Mouse (Mus musculus) small intestine, adult 2 months (tissue): ENCODE data around the gene Lsamp. TPM values are rescaled to one million over a fixed set of nuclear protein-coding genes. Genes with fewer than 3 reads are reported as not detected.

Source experiments
- H3K27ac ChIP-seq: fragments of 200-500 bp; 2 replicates; pipeline ENCODE4 v1.5.1; 2012; ENCODE audit warnings: low read depth, low read length, control low read depth, inconsistent platforms; ENCODE audit not compliant: insufficient read depth
- H3K27me3 ChIP-seq: fragments of 200-500 bp; 2 replicates; pipeline ENCODE4 v1.6.1; 2012; ENCODE audit warnings: mild to moderate bottlenecking, moderate library complexity, low read length, inconsistent platforms; ENCODE audit not compliant: control insufficient read depth, insufficient read depth
- H3K36me3 ChIP-seq: fragments of 200-500 bp; 2 replicates; pipeline ENCODE4 v1.6.1; 2012; ENCODE audit warnings: mild to moderate bottlenecking, low read length, control low read depth, inconsistent platforms; ENCODE audit not compliant: control insufficient read depth, insufficient read depth
- H3K4me1 ChIP-seq: fragments of 200-500 bp; 2 replicates; pipeline ENCODE4 v1.6.1; 2012; ENCODE audit warnings: low read length, inconsistent platforms, mixed read lengths; ENCODE audit not compliant: control insufficient read depth, insufficient read depth, insufficient read length
- H3K4me3 ChIP-seq: fragments of 200-500 bp; 2 replicates; pipeline ENCODE4 v1.5.1; 2012; ENCODE audit warnings: low read depth, mild to moderate bottlenecking, control low read depth, inconsistent platforms, low read length, moderate library complexity
- CTCF ChIP-seq: fragments of 200-500 bp; IDR thresholded peaks from 2 replicates; pipeline ENCODE4 v1.5.1; 2012; ENCODE audit warnings: low read depth, mild to moderate bottlenecking, control low read depth, inconsistent platforms, low read length, moderate library complexity, mixed read lengths; ENCODE audit not compliant: insufficient replicate concordance, insufficient read length; ENCODE audit errors: extremely low read depth
- POLR2A ChIP-seq: fragments of 200-500 bp; IDR thresholded peaks from 2 replicates; pipeline ENCODE4 v1.6.1; 2012; ENCODE audit warnings: low read depth, mild to moderate bottlenecking, control low read depth, inconsistent platforms, low read length, moderate library complexity
- WGBS: fragments of 180-500 bp; shearing (Covaris S2); methylation state at CpG from one replicate; pipeline ENCODE4 v1.1.7; 2018; 5-methylcytosine and 5-hydroxymethylcytosine counted together
- polyA plus RNA-seq: library from polyadenylated mRNA; depleted of rRNA; stranded (reverse); fragments of >200 nt; gene quantifications from 2 replicates; pipeline ENCODE4 v1.2.3, GENCODE M21; 2012

Gene Lsamp
- polyA plus RNA-seq, 1 experiment = 0.08 TPM

GRCm38 (mm10) chr16:41701790-41702428 lies 1717.7 kb downstream of the Lsamp start:
- H3K27me3 ChIP-seq = no peaks in the 10 kb centered on the region
- WGBS = 77% methylated on average over 5 of the region's 5 CpGs
- no peak overlapping the region for H3K4me3 ChIP-seq
- H3K27ac ChIP-seq = no peak overlapping the region
- TF ChIP-seq POLR2A (no peak), CTCF (no peak)
- H3K36me3 ChIP-seq = no peaks in the 10 kb centered on the region
- H3K4me1 ChIP-seq = no peaks in the 10 kb centered on the region

GRCm38 (mm10) chr16:41728900-41729585 lies 1744.9 kb downstream of the Lsamp start:
- H3K4me3 ChIP-seq = no peak overlapping the region
- no peaks in the 10 kb centered on the region for H3K27me3 ChIP-seq
- 89% methylated on average over 9 of the region's 9 CpGs for WGBS
- TF ChIP-seq CTCF = no peak
- no peak for TF ChIP-seq POLR2A
- H3K4me1 ChIP-seq = no peaks in the 10 kb centered on the region
- H3K36me3 ChIP-seq = no peaks in the 10 kb centered on the region
- H3K27ac ChIP-seq = no peak overlapping the region

- no peaks in the 10 kb centered on the region for H3K4me1 ChIP-seq
- no peak overlapping the region for H3K27ac ChIP-seq
- no peaks in the 10 kb centered on the region for H3K27me3 ChIP-seq
- WGBS = 85% methylated on average over 1 of the region's 1 CpGs
- H3K4me3 ChIP-seq = no peak overlapping the region
- TF ChIP-seq CTCF (no peak), POLR2A (no peak)
- H3K36me3 ChIP-seq = no peaks in the 10 kb centered on the region
These were observed 1745.8 kb downstream of the Lsamp start for GRCm38 (mm10) chr16:41729911-41730310.

- 60% methylated on average over 4 of the region's 4 CpGs for WGBS
- Histone ChIP-seq H3K4me3 (no peak overlapping the region), H3K27ac (no peak overlapping the region), H3K4me1 (no peaks in the 10 kb centered on the region), H3K27me3 (no peaks in the 10 kb centered on the region), H3K36me3 (no peaks in the 10 kb centered on the region)
- TF ChIP-seq CTCF = no peak
- no peak for TF ChIP-seq POLR2A
These were observed 1760.9 kb downstream of the Lsamp start for GRCm38 (mm10) chr16:41745037-41745436.

- Histone ChIP-seq H3K36me3 (no peaks in the 10 kb centered on the region), H3K27ac (no peak overlapping the region), H3K4me1 (no peaks in the 10 kb centered on the region), H3K4me3 (no peak overlapping the region), H3K27me3 (no peaks in the 10 kb centered on the region)
- TF ChIP-seq POLR2A (no peak), CTCF (no peak)
- WGBS = 84% methylated on average over 11 of the region's 11 CpGs
These were observed 1762.2 kb downstream of the Lsamp start for GRCm38 (mm10) chr16:41746235-41746911.

- 88% methylated on average over 2 of the region's 2 CpGs for WGBS
- H3K27me3 ChIP-seq = no peaks in the 10 kb centered on the region
- H3K4me1 ChIP-seq = no peaks in the 10 kb centered on the region
- no peak overlapping the region for H3K4me3 ChIP-seq
- TF ChIP-seq POLR2A (no peak), CTCF (no peak)
- no peaks in the 10 kb centered on the region for H3K36me3 ChIP-seq
- no peak overlapping the region for H3K27ac ChIP-seq
These were observed 1763.7 kb downstream of the Lsamp start for GRCm38 (mm10) chr16:41747874-41748273.

- H3K27ac ChIP-seq = no peak overlapping the region
- TF ChIP-seq CTCF (no peak), POLR2A (no peak)
- 41% methylated on average over 2 of the region's 2 CpGs for WGBS
- no peak overlapping the region for H3K4me3 ChIP-seq
- no peaks in the 10 kb centered on the region for H3K36me3 ChIP-seq
- H3K4me1 ChIP-seq = no peaks in the 10 kb centered on the region
- no peaks in the 10 kb centered on the region for H3K27me3 ChIP-seq
These were observed 1764.6 kb downstream of the Lsamp start for GRCm38 (mm10) chr16:41748759-41749158.
